Mouse (Mus musculus): ENCODE results near the gene Csmd2. TPM values are rescaled to one million over a fixed set of nuclear protein-coding genes. Genes with fewer than 3 reads are reported as not detected.
A peak's percentile ranks its signal among the peaks of the same experiment; 100 is the strongest.
"Not testable (repeated sequence)": the region's sequence is repeated elsewhere in the genome, so short reads cannot be mapped to it uniquely, and the experiment has no call there.

Csmd2 gene
- polyA plus RNA-seq, 1 experiment from 2014 or later: 2.4 TPM

- Histone ChIP-seq H3K27ac (no peak overlapping the region), H3K4me3 (no peak overlapping the region), H3K9me3 (no peaks in the 10 kb centered on the region), H3K27me3 (ENCODE audit: insufficient read depth, poor library complexity, severe bottlenecking) (no peaks in the 10 kb centered on the region), H3K36me3 (no peaks in the 10 kb centered on the region; the same call in 1 of the 2 replicates), H3K4me1 (replicated peaks) (no peaks in the 10 kb centered on the region)
- DNase-seq (ENCODE audit: low spot score): no peak
- 91% methylated on average over 1 of the region's 1 CpGs for WGBS
These were observed 480.4 kb downstream of the Csmd2 start for GRCm38 (mm10) chr4:128468040-128468439.

GRCm38 (mm10) chr4:128476249-128476648, 488.6 kb downstream of the Csmd2 start:
- no peak for DNase-seq (ENCODE audit: low spot score)
- Histone ChIP-seq H3K4me3 (no peak overlapping the region), H3K36me3 (no peaks in the 10 kb centered on the region)

GRCm38 (mm10) chr4:128483891-128484290, 496.2 kb downstream of the Csmd2 start:
- Histone ChIP-seq H3K9me3 (no peaks in the 10 kb centered on the region), H3K4me1 (replicated peaks) (no peaks in the 10 kb centered on the region), H3K27me3 (ENCODE audit: insufficient read depth, poor library complexity, severe bottlenecking) (no peaks in the 10 kb centered on the region), H3K27ac (no peak overlapping the region), H3K36me3 (no peaks in the 10 kb centered on the region), H3K4me3 (no peak overlapping the region)
- no peak for DNase-seq (ENCODE audit: low spot score)
- 90% methylated on average over 7 of the region's 7 CpGs for WGBS

More at GRCm38 (mm10) chr4:128476249-128476648, 488.6 kb downstream of the Csmd2 start:
- no peaks in the 10 kb centered on the region for H3K4me1 ChIP-seq (replicated peaks)
- 86% methylated on average over 5 of the region's 5 CpGs for WGBS
- H3K27me3 ChIP-seq (ENCODE audit: insufficient read depth, poor library complexity, severe bottlenecking): no peaks in the 10 kb centered on the region
- no peak overlapping the region for H3K27ac ChIP-seq
- no peaks in the 10 kb centered on the region for H3K9me3 ChIP-seq

GRCm38 (mm10) chr4:128484679-128485078, 497.0 kb downstream of the Csmd2 start:
- Histone ChIP-seq H3K4me3 (no peak overlapping the region), H3K27me3 (ENCODE audit: insufficient read depth, poor library complexity, severe bottlenecking) (no peaks in the 10 kb centered on the region), H3K4me1 (replicated peaks) (0 out of 2 replicates have a peak, but pooled peaks cover 6% of the 10 kb centered on the region), H3K27ac (no peak overlapping the region), H3K9me3 (no peaks in the 10 kb centered on the region), H3K36me3 (no peaks in the 10 kb centered on the region)
- no peak for DNase-seq (ENCODE audit: low spot score)
- 73% methylated on average over 2 of the region's 2 CpGs for WGBS

GRCm38 (mm10) chr4:128489521-128490100, 502.0 kb downstream of the Csmd2 start:
- no peak for DNase-seq (ENCODE audit: low spot score)
- H3K27me3 ChIP-seq (ENCODE audit: insufficient read depth, poor library complexity, severe bottlenecking): no peaks in the 10 kb centered on the region
- WGBS: 90% methylated on average over 11 of the region's 11 CpGs
- no peaks in the 10 kb centered on the region for H3K9me3 ChIP-seq
- H3K4me1 ChIP-seq (replicated peaks): 0 out of 2 replicates have a peak, but pooled peaks cover 6% of the 10 kb centered on the region
- no peak overlapping the region for H3K4me3 ChIP-seq
- no peaks in the 10 kb centered on the region for H3K36me3 ChIP-seq
- H3K27ac ChIP-seq: no peak overlapping the region

- no peak overlapping the region for H3K4me3 ChIP-seq
- 73% methylated on average over 8 of the region's 8 CpGs for WGBS
- H3K4me1 ChIP-seq (replicated peaks): 0 out of 2 replicates have a peak, but pooled peaks cover 6% of the 10 kb centered on the region
- H3K27ac ChIP-seq: no peak overlapping the region
- peak; percentile 5 for DNase-seq (ENCODE audit: low spot score)
- H3K27me3 ChIP-seq (ENCODE audit: insufficient read depth, poor library complexity, severe bottlenecking): no peaks in the 10 kb centered on the region
- no peaks in the 10 kb centered on the region for H3K36me3 ChIP-seq
- H3K9me3 ChIP-seq: no peaks in the 10 kb centered on the region
These were observed 504.4 kb downstream of the Csmd2 start for GRCm38 (mm10) chr4:128492055-128492454.

- 89% methylated on average over 2 of the region's 2 CpGs for WGBS
- H3K9me3 ChIP-seq: no peaks in the 10 kb centered on the region
- 0 out of 2 replicates have a peak, but pooled peaks cover 3% of the 10 kb centered on the region for H3K4me1 ChIP-seq (replicated peaks)
- no peak overlapping the region for H3K27ac ChIP-seq
- H3K4me3 ChIP-seq: no peak overlapping the region
- DNase-seq (ENCODE audit: low spot score): no peak
- H3K27me3 ChIP-seq (ENCODE audit: insufficient read depth, poor library complexity, severe bottlenecking): no peaks in the 10 kb centered on the region
- no peaks in the 10 kb centered on the region for H3K36me3 ChIP-seq
These were observed 512.3 kb downstream of the Csmd2 start for GRCm38 (mm10) chr4:128499980-128500379.

- 76% methylated on average over 10 of the region's 10 CpGs for WGBS
- no peak for DNase-seq (ENCODE audit: low spot score)
- Histone ChIP-seq H3K36me3 (no peaks in the 10 kb centered on the region), H3K4me1 (replicated peaks) (0 out of 2 replicates have a peak, but pooled peaks cover 6% of the 10 kb centered on the region), H3K27me3 (ENCODE audit: insufficient read depth, poor library complexity, severe bottlenecking) (no peaks in the 10 kb centered on the region), H3K4me3 (no peak overlapping the region), H3K9me3 (no peaks in the 10 kb centered on the region), H3K27ac (no peak overlapping the region)
These were observed 519.2 kb downstream of the Csmd2 start for GRCm38 (mm10) chr4:128506878-128507277.

- H3K4me1 ChIP-seq (replicated peaks): 0 out of 2 replicates have a peak, but pooled peaks cover 2% of the 10 kb centered on the region
- H3K9me3 ChIP-seq: no peaks in the 10 kb centered on the region
- H3K27me3 ChIP-seq (ENCODE audit: insufficient read depth, poor library complexity, severe bottlenecking): no peaks in the 10 kb centered on the region
- H3K36me3 ChIP-seq: no peaks in the 10 kb centered on the region
- WGBS: 81% methylated on average over 5 of the region's 5 CpGs
- DNase-seq (ENCODE audit: low spot score): no peak
- H3K27ac ChIP-seq: no peak overlapping the region
- no peak overlapping the region for H3K4me3 ChIP-seq
These were observed 522.2 kb downstream of the Csmd2 start for GRCm38 (mm10) chr4:128509885-128510284.

GRCm38 (mm10) chr4:128514496-128514895, 526.8 kb downstream of the Csmd2 start:
- no peaks in the 10 kb centered on the region for H3K36me3 ChIP-seq
- no peaks in the 10 kb centered on the region for H3K4me1 ChIP-seq (replicated peaks)
- no peaks in the 10 kb centered on the region for H3K27me3 ChIP-seq (ENCODE audit: insufficient read depth, poor library complexity, severe bottlenecking)
- no peaks in the 10 kb centered on the region for H3K9me3 ChIP-seq
- H3K4me3 ChIP-seq: no peak overlapping the region
- WGBS: 89% methylated on average over 5 of the region's 5 CpGs
- H3K27ac ChIP-seq: no peak overlapping the region
- no peak for DNase-seq (ENCODE audit: low spot score)

- 93% methylated on average over 6 of the region's 6 CpGs for WGBS
- H3K36me3 ChIP-seq: no peaks in the 10 kb centered on the region
- H3K9me3 ChIP-seq: no peaks in the 10 kb centered on the region
- DNase-seq (ENCODE audit: low spot score): no peak
- H3K4me3 ChIP-seq: no peak overlapping the region
- no peaks in the 10 kb centered on the region for H3K4me1 ChIP-seq (replicated peaks)
- no peak overlapping the region for H3K27ac ChIP-seq
- H3K27me3 ChIP-seq (ENCODE audit: insufficient read depth, poor library complexity, severe bottlenecking): no peaks in the 10 kb centered on the region
These were observed 533.6 kb downstream of the Csmd2 start for GRCm38 (mm10) chr4:128521276-128521675.

GRCm38 (mm10) chr4:128543378-128543777, 555.7 kb downstream of the Csmd2 start:
- WGBS: 22% methylated on average over 2 of the region's 2 CpGs

GRCm38 (mm10) chr4:128543956-128544486, 556.4 kb downstream of the Csmd2 start:
- not testable (repeated sequence) for H3K36me3 ChIP-seq; DNase-seq (ENCODE audit: low spot score)
- 80% methylated on average over 2 of the region's 2 CpGs for WGBS

More at GRCm38 (mm10) chr4:128543378-128543777, 555.7 kb downstream of the Csmd2 start:
- Histone ChIP-seq H3K4me3 (no peak overlapping the region), H3K4me1 (replicated peaks) (no peaks in the 10 kb centered on the region), H3K36me3 (no peaks in the 10 kb centered on the region), H3K9me3 (no peaks in the 10 kb centered on the region), H3K27me3 (ENCODE audit: insufficient read depth, poor library complexity, severe bottlenecking) (no peaks in the 10 kb centered on the region), H3K27ac (no peak overlapping the region)
- DNase-seq (ENCODE audit: low spot score): peak; percentile 15

More at GRCm38 (mm10) chr4:128543956-128544486, 556.4 kb downstream of the Csmd2 start:
- H3K27ac ChIP-seq; H3K4me3 ChIP-seq; H3K9me3 ChIP-seq; H3K4me1 ChIP-seq (replicated peaks); H3K27me3 ChIP-seq (ENCODE audit: insufficient read depth, poor library complexity, severe bottlenecking): not testable (repeated sequence)

All from hindbrain, embryonic 10.5 days (tissue).